Mouse (Mus musculus) kidney, embryonic 16.5 days (tissue): ENCODE data around the gene Ssu2. TPM values are rescaled to one million over a fixed set of nuclear protein-coding genes. Genes with fewer than 3 reads are reported as not detected.

Source experiments
- ATAC-seq: fragments of 200-750 bp; cut with Nextera tagmentation; 2 replicates; pipeline ENCODE4 v1.8.0; 2017; ENCODE audit warnings: moderate TSS enrichment; ENCODE audit not compliant: low FRiP score, low TSS enrichment
- H3K27ac ChIP-seq: fragments of 300-500 bp; sonication (generic); 2 replicates; pipeline ENCODE4 v1.5.1; 2014; ENCODE audit warnings: low read length
- H3K27me3 ChIP-seq: fragments of 300-500 bp; sonication (generic); 2 replicates; pipeline ENCODE4 v1.6.1; 2014; ENCODE audit warnings: low read length, control low read depth, mixed read lengths; ENCODE audit not compliant: insufficient read depth
- H3K36me3 ChIP-seq: fragments of 300-500 bp; sonication (generic); 2 replicates; pipeline ENCODE4 v1.6.1; 2014; ENCODE audit warnings: low read length, control low read depth, mixed read lengths; ENCODE audit not compliant: insufficient read depth
- H3K4me1 ChIP-seq: fragments of 300-500 bp; sonication (generic); 2 replicates; pipeline ENCODE4 v1.6.1; 2014; ENCODE audit warnings: low read length, control low read depth, mixed read lengths; ENCODE audit not compliant: insufficient read depth
- H3K4me2 ChIP-seq: fragments of 300-500 bp; sonication (generic); replicated peaks from 2 replicates; pipeline ENCODE4 v1.6.1; 2014; ENCODE audit warnings: low read depth, low read length
- H3K4me3 ChIP-seq: fragments of 300-500 bp; sonication (generic); 2 replicates; pipeline ENCODE4 v1.5.1; 2014; ENCODE audit warnings: mild to moderate bottlenecking, low read length
- H3K9ac ChIP-seq: fragments of 300-500 bp; sonication (generic); replicated peaks from 2 replicates; pipeline ENCODE4 v1.6.1; 2014; ENCODE audit warnings: low read length
- H3K9me3 ChIP-seq: fragments of 300-500 bp; sonication (generic); 2 replicates; pipeline ENCODE4 v1.6.1; 2016; ENCODE audit warnings: low read length, control low read depth
- WGBS: fragments of 180-500 bp; shearing (Covaris S2); extraction: QIAGEN DNeasy Blood & Tissue Kit; methylation state at CpG from one replicate; pipeline ENCODE4 v1.1.7; 2014; 5-methylcytosine and 5-hydroxymethylcytosine counted together
- polyA plus RNA-seq: library from polyadenylated mRNA; unstranded; fragments of >200 nt; fragmentation: Nextera tagmentation; extraction: Ambion mirVana; gene quantifications from 2 replicates; pipeline ENCODE4 v1.2.1, GENCODE M21; 2015

The Ssu2 gene
- polyA plus RNA-seq, 1 experiment from 2014 or later: 6.1 TPM

DNA sequence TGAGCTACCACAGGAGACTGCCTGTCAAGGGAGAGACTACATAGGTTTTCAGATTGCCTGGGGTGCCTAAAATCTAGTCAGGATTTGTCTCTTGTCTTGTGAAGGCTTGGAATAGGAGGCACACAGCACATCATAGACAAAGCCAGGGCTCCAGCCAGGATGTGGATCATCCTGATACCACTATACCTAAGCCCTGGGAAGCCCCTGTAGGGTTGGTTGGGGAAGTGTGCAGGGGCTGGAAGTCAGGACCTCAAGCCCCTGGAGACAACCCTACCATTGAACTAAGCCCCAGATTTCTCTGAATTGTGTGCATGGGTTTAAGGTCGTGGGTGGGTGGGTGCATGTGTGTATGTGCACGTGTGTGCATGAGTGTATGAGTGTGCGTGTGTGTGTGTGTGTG lies 562 bp upstream of the Ssu2 start:
- 86% methylated on average over 3 of the region's 3 CpGs for WGBS
- ATAC-seq: no peak
- no peaks in the 10 kb centered on the region for H3K36me3 ChIP-seq

DNA sequence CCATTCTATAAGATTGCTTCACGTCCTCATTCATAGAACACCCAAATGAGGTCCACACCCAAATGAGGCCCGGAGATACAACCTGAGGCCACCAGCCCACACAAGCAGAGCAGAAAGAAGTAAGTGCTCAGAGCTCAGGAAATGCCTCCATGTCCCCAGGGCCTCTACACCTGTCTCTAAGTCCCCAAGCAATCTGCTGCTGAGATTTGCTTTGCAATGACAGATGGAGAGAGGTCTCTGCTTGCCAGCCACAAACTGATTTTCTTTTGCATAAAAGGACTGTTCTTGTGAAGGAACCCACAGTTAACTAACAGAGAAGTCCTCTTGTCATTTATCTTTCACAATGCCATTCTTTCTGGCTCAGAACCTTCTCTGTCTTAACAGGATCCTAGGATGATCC lies 1.6 kb downstream of the Ssu2 start:
- Histone ChIP-seq H3K27ac (no peak overlapping the region), H3K4me3 (no peak overlapping the region)

More for the DNA sequence above, 562 bp upstream of the Ssu2 start:
- Histone ChIP-seq H3K27ac (0 out of 2 replicates have a peak overlapping the region, but pooled peaks have one; percentile 47), H3K9ac (no peak overlapping the region), H3K27me3 (no peaks in the 10 kb centered on the region), H3K4me1 (no peaks in the 10 kb centered on the region), H3K4me3 (no peak overlapping the region), H3K9me3 (no peaks in the 10 kb centered on the region), H3K4me2 (no peak overlapping the region)

DNA sequence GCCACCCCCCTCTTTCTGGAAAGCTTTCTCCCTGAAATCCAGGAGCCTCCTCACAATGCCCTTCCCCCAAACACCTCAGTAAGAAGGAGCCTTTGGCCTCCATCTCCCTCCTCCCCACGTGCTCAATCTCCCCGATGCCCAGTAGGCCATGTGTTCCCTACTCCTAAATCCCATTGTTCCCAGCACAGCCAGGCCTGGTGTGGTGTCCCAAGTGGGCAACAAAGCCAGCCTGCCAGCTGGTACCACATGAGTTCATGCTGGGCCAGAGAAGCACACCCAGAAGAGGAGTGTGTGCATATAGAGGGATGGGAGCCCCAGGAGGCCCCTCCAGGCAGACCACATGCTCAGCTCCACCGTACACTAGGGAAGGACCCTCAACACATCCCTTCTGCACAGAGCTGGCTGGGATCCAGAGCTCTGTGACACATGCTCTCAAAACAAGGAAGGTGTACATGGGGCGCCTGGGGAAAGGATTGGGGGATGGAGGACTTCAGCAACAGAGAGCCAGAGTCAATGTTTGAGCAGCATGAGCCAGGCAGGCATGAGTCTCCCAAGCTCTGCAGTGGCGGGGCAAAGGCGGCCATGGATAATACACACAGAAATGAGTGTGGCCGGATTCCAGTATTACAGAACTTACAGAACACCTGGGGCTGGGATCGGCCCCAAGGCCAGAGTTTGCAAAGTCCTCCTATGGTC lies 4.7 kb downstream of the Ssu2 start:
- Histone ChIP-seq H3K9me3 (no peaks in the 10 kb centered on the region), H3K9ac (no peak overlapping the region), H3K27ac (no peak overlapping the region), H3K4me3 (no peak overlapping the region), H3K36me3 (no peaks in the 10 kb centered on the region), H3K4me1 (no peaks in the 10 kb centered on the region), H3K27me3 (no peaks in the 10 kb centered on the region), H3K4me2 (no peak overlapping the region)
- ATAC-seq: 0 out of 2 replicates have a peak, but pooled peaks have one; percentile 12
- WGBS: 83% methylated on average over 8 of the region's 8 CpGs

More for the DNA sequence above, 1.6 kb downstream of the Ssu2 start:
- no peak overlapping the region for H3K4me2 ChIP-seq
- H3K36me3 ChIP-seq: no peaks in the 10 kb centered on the region
- no peaks in the 10 kb centered on the region for H3K4me1 ChIP-seq
- no peak overlapping the region for H3K9ac ChIP-seq
- ATAC-seq: no peak
- H3K27me3 ChIP-seq: no peaks in the 10 kb centered on the region
- WGBS: 55% methylated on average over 2 of the region's 2 CpGs
- no peaks in the 10 kb centered on the region for H3K9me3 ChIP-seq

DNA sequence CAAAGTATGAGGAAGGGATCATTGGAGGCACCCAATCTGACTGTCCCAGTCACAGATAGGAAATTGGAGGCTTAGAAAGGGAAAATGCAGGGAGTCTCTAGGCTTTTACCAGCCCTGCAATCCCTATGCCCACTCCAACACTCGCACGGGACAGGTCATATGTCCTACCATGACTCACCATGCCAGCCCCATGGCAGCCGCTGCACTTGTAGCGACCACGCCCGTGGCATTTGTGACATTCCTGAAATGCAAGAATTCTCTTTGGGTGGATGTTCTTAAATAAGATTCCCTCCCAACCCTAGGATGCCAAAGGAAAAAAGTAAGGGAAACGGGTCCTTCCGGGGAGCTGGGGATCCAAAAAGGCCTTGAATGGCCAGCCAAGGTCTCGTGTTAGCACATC lies 8.8 kb downstream of the Ssu2 start:
- ATAC-seq: no peak
- no peak overlapping the region for H3K9ac ChIP-seq

DNA sequence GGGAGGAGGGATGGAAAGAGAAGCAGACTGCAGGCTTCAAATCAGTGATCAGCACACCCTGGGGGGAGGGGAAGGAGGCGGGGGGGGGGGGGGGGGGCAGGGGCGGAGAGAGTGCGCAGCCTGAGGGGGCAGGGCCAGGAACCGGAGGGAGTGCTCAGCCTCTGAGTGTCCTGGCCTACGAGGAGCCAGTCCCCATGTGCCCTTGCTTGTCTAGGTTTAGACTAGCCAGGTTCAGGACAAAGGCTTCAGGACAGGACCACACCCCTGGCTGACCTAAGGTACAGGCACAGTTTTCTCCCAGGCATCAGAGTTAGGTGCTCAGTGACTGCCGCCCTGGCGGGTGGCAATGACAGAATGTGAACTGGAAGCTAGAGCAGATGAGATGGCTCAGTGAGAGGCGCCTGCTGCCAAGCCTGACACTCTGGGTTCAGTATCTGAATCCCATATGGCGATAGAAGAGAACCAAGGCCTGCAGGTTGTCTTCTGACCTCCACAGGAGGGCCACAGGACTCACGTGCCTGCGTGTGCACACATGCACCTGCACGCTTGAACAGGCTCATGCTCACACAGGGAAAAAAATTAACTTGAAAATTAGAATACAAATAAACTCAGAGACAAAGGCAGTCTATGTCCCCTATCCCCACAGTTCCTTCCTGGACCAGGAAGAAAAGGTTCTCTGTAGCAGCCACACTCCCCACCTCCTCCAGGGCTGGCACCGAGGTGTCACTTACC lies 12.0 kb downstream of the Ssu2 start:
- Histone ChIP-seq H3K27ac (0 out of 2 replicates have a peak overlapping the region, but pooled peaks have one; percentile 14), H3K9ac (no peak overlapping the region), H3K4me3 (no peak overlapping the region), H3K9me3 (no peaks in the 10 kb centered on the region), H3K36me3 (no peaks in the 10 kb centered on the region), H3K27me3 (no peaks in the 10 kb centered on the region), H3K4me2 (no peak overlapping the region), H3K4me1 (no peaks in the 10 kb centered on the region)
- 60% methylated on average over 10 of the region's 13 CpGs for WGBS
- ATAC-seq: peak; percentile 55

More for the DNA sequence above, 8.8 kb downstream of the Ssu2 start:
- 83% methylated on average over 9 of the region's 9 CpGs for WGBS
- Histone ChIP-seq H3K9me3 (no peaks in the 10 kb centered on the region), H3K4me3 (no peak overlapping the region), H3K27me3 (no peaks in the 10 kb centered on the region), H3K27ac (no peak overlapping the region), H3K4me1 (no peaks in the 10 kb centered on the region), H3K4me2 (no peak overlapping the region), H3K36me3 (no peaks in the 10 kb centered on the region)

DNA sequence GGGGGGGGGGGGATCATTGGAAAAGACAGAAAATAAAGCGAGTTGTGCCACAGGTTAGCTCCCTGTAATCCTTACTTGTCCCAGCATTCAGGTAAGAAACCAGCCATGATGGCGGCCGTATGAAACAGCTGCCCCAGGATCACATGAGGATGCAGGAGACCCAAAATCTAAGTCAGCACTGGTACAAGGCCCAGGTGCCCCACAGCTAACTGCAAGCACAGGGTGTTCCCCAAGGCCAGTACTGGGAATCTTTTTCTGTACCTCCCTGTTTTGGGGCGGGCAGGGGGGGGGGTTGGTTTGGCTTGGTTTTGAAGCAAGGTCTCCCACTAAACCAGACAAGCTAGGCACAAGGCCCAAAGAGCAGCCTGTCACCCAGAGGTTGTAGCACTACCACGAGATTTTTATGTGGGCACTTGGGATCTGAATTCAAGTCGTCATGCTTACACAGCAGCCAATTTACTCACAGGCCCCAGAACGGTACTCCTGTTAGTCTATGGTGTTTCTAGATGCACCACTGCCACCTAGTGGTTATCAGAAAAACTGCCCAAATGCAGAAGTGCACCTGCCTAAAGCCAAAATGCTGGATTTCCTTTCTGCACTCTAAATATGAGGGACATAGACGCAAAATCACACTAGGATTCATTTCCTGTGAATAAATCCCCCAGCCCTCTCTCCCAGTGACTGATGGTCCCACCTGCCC lies 13.8 kb downstream of the Ssu2 start:
- WGBS: 47% methylated on average over 8 of the region's 8 CpGs
- no peaks in the 10 kb centered on the region for H3K36me3 ChIP-seq
- peak; percentile 37; the same call in 1 of the 2 replicates for ATAC-seq
- H3K4me3 ChIP-seq: no peak overlapping the region
- no peak overlapping the region for H3K4me2 ChIP-seq
- H3K9ac ChIP-seq: no peak overlapping the region
- H3K27ac ChIP-seq: no peak overlapping the region
- H3K27me3 ChIP-seq: no peaks in the 10 kb centered on the region
- no peaks in the 10 kb centered on the region for H3K9me3 ChIP-seq
- H3K4me1 ChIP-seq: no peaks in the 10 kb centered on the region

DNA sequence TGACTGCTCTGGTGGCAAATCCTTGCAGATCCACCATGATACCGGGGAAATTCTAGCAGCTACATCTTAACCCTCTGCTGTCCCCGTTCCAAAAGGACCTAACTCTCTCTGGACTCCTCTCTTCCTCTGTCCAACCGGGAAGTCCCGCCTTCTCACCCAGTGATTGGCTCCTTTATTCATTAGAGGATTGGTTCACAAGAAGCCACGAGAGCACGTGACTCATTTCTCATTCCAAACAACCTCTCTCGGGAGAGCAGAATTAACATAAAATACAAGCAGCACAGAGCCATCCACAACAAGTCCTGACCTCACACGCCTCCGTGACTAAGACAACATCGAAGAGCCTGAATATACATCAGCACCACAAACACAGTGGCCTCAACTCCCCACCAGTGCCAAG lies 22.5 kb downstream of the Ssu2 start:
- WGBS: 80% methylated on average over 10 of the region's 10 CpGs
- H3K4me2 ChIP-seq: no peak overlapping the region

DNA sequence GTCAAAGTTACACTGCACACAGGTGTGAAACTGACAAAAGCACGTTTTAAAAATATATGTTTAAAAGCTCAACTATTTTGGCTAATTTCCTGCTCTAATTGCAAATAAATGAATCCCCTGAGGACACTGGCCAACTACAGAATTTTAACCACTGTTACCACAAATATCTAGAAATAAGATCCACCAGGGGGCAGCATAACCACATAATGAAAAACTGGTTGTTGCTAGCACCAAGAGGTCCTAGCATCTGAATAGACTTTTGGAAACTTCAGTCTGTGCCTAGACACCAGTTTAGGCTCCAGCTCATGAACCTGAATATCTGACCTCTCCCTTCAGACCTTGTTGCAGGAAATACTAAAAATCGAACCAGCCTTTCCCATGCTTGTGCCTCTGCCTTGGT lies 23.2 kb downstream of the Ssu2 start:
- ATAC-seq: no peak
- Histone ChIP-seq H3K4me2 (no peak overlapping the region), H3K9ac (no peak overlapping the region), H3K4me3 (no peak overlapping the region), H3K36me3 (no peaks in the 10 kb centered on the region), H3K27me3 (no peaks in the 10 kb centered on the region), H3K9me3 (no peaks in the 10 kb centered on the region), H3K27ac (no peak overlapping the region), H3K4me1 (no peaks in the 10 kb centered on the region)
- WGBS: 52% methylated on average over 2 of the region's 2 CpGs

More for the DNA sequence above, 22.5 kb downstream of the Ssu2 start:
- Histone ChIP-seq H3K9me3 (no peaks in the 10 kb centered on the region), H3K4me1 (no peaks in the 10 kb centered on the region), H3K27ac (no peak overlapping the region), H3K9ac (no peak overlapping the region), H3K36me3 (no peaks in the 10 kb centered on the region), H3K4me3 (no peak overlapping the region), H3K27me3 (no peaks in the 10 kb centered on the region)
- no peak for ATAC-seq

DNA sequence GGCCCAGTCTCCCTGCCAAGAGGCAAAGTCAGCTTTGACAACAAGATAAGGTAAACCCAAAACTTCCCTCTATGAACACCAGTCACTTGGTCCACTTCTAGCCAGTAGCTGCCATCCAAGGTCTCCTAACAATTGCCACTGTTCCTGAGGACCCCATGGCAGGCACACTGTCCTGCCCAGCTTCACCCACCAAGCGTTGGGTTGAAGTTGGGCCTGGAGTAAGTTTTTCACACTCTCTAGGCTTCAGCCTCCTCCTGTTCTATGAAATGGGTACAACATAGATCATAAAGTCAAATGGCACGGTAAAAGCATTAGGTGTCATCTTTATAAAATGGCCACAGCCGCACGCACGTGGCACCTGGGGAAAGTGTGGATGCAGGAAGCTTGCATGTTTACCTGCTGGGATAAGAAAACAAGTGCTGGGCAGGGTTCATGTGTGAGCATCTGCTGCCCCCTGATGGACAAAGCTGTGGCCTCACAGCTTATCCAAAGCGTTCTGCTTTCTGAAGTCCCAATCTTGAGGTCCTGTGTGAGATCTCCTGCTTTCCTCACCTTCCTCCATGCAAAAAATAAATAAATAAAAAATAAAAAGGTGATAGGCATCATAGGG lies 25.4 kb downstream of the Ssu2 start:
- Histone ChIP-seq H3K4me3 (no peak overlapping the region), H3K9me3 (no peaks in the 10 kb centered on the region), H3K4me2 (no peak overlapping the region), H3K9ac (no peak overlapping the region), H3K27ac (no peak overlapping the region), H3K27me3 (no peaks in the 10 kb centered on the region), H3K4me1 (no peaks in the 10 kb centered on the region), H3K36me3 (no peaks in the 10 kb centered on the region)
- 35% methylated on average over 6 of the region's 6 CpGs for WGBS
- peak; percentile 73; the same call in 1 of the 2 replicates for ATAC-seq
